Mouse (Mus musculus) T-helper 1 cell (primary cell): ENCODE measurements at regions not wholly inside any gene's neighbourhood (a gene's known extent, or its start where the extent isn't known, plus 50 kb on each side); places are given as distances from the start of the nearest gene placed in this dataset.

Source experiments
- in situ Hi-C: fragments of 300-600 bp; cut with MboI, MseI; formaldehyde crosslinking; loops from one replicate; pipeline ENCODE4 v1.15.1; 2025; ENCODE audit warnings: high pct_unique_total_duplicates

- in situ Hi-C loops: no loop called here
Observed at GRCm38 (mm10) chr15:41154551-41155151, 1020.5 kb downstream of the 9330182O14Rik start.

- in situ Hi-C loops: no loop called here
Observed at GRCm38 (mm10) chr15:41155169-41155638, 1021.0 kb downstream of the 9330182O14Rik start.

- in situ Hi-C loops: no loop called here
Observed at GRCm38 (mm10) chr15:41157802-41158201, 1023.6 kb downstream of the 9330182O14Rik start.

- in situ Hi-C loops: loop anchor here (10.0 kb wide), 1 partner anchor 803 kb away; no protein-coding TSS in a partner anchor
Observed at GRCm38 (mm10) chr15:41162268-41162667, 1028.1 kb downstream of the 9330182O14Rik start.

GRCm38 (mm10) chr15:41162793-41163192 is 1028.6 kb downstream of the 9330182O14Rik start:
- in situ Hi-C loops: loop anchor here (10.0 kb wide), 1 partner anchor 802 kb away; no protein-coding TSS in a partner anchor

GRCm38 (mm10) chr15:41163643-41164358 is 1029.6 kb downstream of the 9330182O14Rik start:
- in situ Hi-C loops: loop anchor here (10.0 kb wide), 1 partner anchor 801 kb away; no protein-coding TSS in a partner anchor

- in situ Hi-C loops: loop anchor here (10.0 kb wide), 1 partner anchor 799 kb away; no protein-coding TSS in a partner anchor
Observed at GRCm38 (mm10) chr15:41165534-41165933, 1031.4 kb downstream of the 9330182O14Rik start.

- in situ Hi-C loops: no loop called here
Observed at GRCm38 (mm10) chr15:41190792-41191191, 1056.6 kb downstream of the 9330182O14Rik start.

- in situ Hi-C loops: no loop called here
Observed at GRCm38 (mm10) chr15:41193240-41193639, 1059.1 kb downstream of the 9330182O14Rik start.

GRCm38 (mm10) chr15:41223801-41224200 is 1089.6 kb downstream of the 9330182O14Rik start:
- in situ Hi-C loops: no loop called here

GRCm38 (mm10) chr15:41232406-41233060 is 1098.4 kb downstream of the 9330182O14Rik start:
- in situ Hi-C loops: no loop called here
